Mouse (Mus musculus) stomach, postnatal 0 days (tissue): Measurements from ENCODE around the gene Grk4.

ENCODE experiments used
- CTCF ChIP-seq: IDR thresholded peaks from 2 replicates; pipeline ENCODE4 v1.5.1; 2016; ENCODE audit warnings: antibody characterized with exemption, low read depth, mild to moderate bottlenecking, moderate library complexity
- EP300 ChIP-seq: optimal IDR thresholded peaks from 2 replicates; pipeline ENCODE3; 2016; ENCODE audit warnings: antibody characterized with exemption

- TF ChIP-seq CTCF: no peak
- TF ChIP-seq EP300: no peak
Measured at GRCm38 (mm10) chr5:34663231-34663630, 3.1 kb downstream of the Grk4 start.
